Mouse (Mus musculus) stomach, embryonic 15.5 days (tissue): ENCODE results near the gene Tns3. TPM values are rescaled to one million over a fixed set of nuclear protein-coding genes. Genes with fewer than 3 reads are reported as not detected.

Source experiments
- ATAC-seq: fragments of 200-750 bp; cut with Nextera tagmentation; 2 replicates; pipeline ENCODE4 v1.8.0; 2017; ENCODE audit warnings: low read depth, moderate number of reproducible peaks, moderate TSS enrichment; ENCODE audit not compliant: insufficient read depth, low FRiP score
- H3K27ac ChIP-seq: fragments of 300-500 bp; sonication (generic); 2 replicates; pipeline ENCODE4 v1.5.1; 2015; ENCODE audit warnings: mild to moderate bottlenecking, inconsistent platforms
- H3K27me3 ChIP-seq: fragments of 300-500 bp; sonication (generic); replicated peaks from 2 replicates; pipeline ENCODE4 v1.6.1; 2015; ENCODE audit warnings: inconsistent platforms
- H3K36me3 ChIP-seq: fragments of 300-500 bp; sonication (generic); 2 replicates; pipeline ENCODE4 v1.6.1; 2015; ENCODE audit warnings: inconsistent platforms
- H3K4me1 ChIP-seq: fragments of 300-500 bp; sonication (generic); 2 replicates; pipeline ENCODE4 v1.6.1; 2015; ENCODE audit warnings: inconsistent platforms
- H3K4me2 ChIP-seq: fragments of 300-500 bp; sonication (generic); 2 replicates; pipeline ENCODE4 v1.6.1; 2015; ENCODE audit warnings: mild to moderate bottlenecking, inconsistent platforms
- H3K4me3 ChIP-seq: fragments of 300-500 bp; sonication (generic); replicated peaks from 2 replicates; pipeline ENCODE4 v1.5.1; 2015; ENCODE audit warnings: inconsistent platforms
- H3K9ac ChIP-seq: fragments of 300-500 bp; sonication (generic); 2 replicates; pipeline ENCODE4 v1.6.1; 2015; ENCODE audit warnings: inconsistent platforms
- H3K9me3 ChIP-seq: fragments of 300-500 bp; sonication (generic); 2 replicates; pipeline ENCODE4 v1.6.1; 2016; ENCODE audit warnings: inconsistent platforms
- WGBS: fragments of 180-500 bp; shearing (Covaris S2); methylation state at CpG from one replicate; pipeline ENCODE4 v1.1.7; 2015; 5-methylcytosine and 5-hydroxymethylcytosine counted together
- polyA plus RNA-seq: library from polyadenylated mRNA; unstranded; fragments of >200 nt; fragmentation: Nextera tagmentation; extraction: Ambion mirVana; gene quantifications from 2 replicates; pipeline ENCODE4 v1.2.1, GENCODE M21; 2015

The Tns3 gene
- polyA plus RNA-seq, 1 experiment from 2014 or later, result 26.9 TPM

DNA sequence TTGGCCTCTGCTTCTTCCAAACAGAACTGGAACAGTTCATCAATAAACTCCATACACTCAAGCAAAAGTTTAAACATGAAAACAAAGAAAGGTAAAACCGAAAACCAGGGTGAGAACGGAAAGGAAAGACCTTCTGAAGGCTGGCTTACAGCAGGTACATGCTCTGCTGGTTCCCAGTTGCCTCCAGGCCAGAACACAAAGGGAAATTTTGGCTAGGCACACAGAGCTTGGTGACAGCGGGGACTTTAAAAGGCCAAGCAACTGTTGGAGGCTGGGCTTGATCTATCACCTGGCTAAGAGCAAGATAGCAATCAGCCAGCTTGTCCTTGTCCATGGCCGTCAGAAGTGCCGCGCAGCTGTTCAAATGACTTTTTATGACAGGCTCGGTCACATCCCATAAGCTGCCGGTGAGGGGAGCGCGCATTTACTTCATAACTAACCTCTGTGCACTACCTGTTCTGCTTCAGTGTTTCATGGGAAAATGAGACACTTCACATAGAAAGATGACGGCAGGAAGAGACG is 105.5 kb downstream of the Tns3 start:
- H3K4me3 ChIP-seq, result no peak overlapping the region
- no peak for ATAC-seq
- H3K4me1 ChIP-seq, result peaks cover 2% of the 10 kb centered on the region; the same call in 1 of the 2 replicates
- no peaks in the 10 kb centered on the region for H3K9me3 ChIP-seq
- no peak overlapping the region for H3K9ac ChIP-seq
- H3K27ac ChIP-seq, result 0 out of 2 replicates have a peak overlapping the region, but pooled peaks have one; percentile 17
- H3K27me3 ChIP-seq, result no peaks in the 10 kb centered on the region
- no peak overlapping the region for H3K4me2 ChIP-seq
- WGBS, result 70% methylated on average over 12 of the region's 12 CpGs
- H3K36me3 ChIP-seq, result no peaks in the 10 kb centered on the region

DNA sequence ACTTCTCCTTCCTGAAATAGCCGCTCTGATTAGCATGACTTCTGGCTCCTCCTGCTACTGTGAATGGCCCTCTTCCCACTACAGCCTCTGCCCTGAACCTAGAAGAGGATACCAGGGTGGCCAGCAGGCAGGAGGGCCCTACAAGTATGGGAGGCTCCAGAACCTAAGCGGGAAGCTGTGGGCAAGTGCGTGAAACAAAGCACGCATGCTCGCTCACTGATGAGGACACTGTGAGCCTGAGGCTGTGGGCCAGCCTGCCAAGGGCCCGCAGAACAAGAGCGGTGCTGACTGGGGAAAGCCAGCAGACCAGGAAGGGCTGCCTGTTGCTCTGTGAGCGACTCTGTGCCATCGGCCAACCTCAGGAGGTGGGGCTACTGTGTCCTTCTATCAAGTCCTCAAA is 106.1 kb downstream of the Tns3 start:
- peak; percentile 65; the same call in 1 of the 2 replicates for ATAC-seq
- 76% methylated on average over 9 of the region's 9 CpGs for WGBS

DNA sequence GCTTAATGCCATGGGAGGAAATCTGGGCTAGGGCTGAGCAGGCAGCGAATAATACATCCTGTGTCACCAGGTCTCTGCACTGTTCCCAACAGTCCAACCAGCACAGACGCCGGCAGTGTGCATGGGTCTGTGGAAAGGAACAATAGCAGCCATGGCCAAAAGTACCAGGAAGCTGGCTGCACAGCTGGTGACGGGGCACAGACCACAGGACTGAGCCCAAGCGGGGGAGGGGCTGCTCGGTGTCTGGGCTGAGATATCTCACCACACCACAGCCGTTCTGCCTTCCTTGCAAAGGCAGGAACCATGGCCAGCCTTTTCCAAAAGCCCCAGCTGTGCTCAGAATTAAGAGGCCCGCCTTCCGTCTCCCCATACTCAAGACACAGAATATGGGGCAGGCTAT is 107.3 kb downstream of the Tns3 start:
- H3K27ac ChIP-seq, result no peak overlapping the region; the same call in 1 of the 2 replicates

More for the DNA sequence above, 106.1 kb downstream of the Tns3 start:
- no peak overlapping the region for H3K9ac ChIP-seq
- no peaks in the 10 kb centered on the region for H3K27me3 ChIP-seq
- no peak overlapping the region for H3K4me2 ChIP-seq
- H3K4me1 ChIP-seq, result peaks cover 2% of the 10 kb centered on the region; the same call in 1 of the 2 replicates
- H3K36me3 ChIP-seq, result no peaks in the 10 kb centered on the region
- H3K27ac ChIP-seq, result 0 out of 2 replicates have a peak overlapping the region, but pooled peaks have one; percentile 17
- no peak overlapping the region for H3K4me3 ChIP-seq
- H3K9me3 ChIP-seq, result no peaks in the 10 kb centered on the region

DNA sequence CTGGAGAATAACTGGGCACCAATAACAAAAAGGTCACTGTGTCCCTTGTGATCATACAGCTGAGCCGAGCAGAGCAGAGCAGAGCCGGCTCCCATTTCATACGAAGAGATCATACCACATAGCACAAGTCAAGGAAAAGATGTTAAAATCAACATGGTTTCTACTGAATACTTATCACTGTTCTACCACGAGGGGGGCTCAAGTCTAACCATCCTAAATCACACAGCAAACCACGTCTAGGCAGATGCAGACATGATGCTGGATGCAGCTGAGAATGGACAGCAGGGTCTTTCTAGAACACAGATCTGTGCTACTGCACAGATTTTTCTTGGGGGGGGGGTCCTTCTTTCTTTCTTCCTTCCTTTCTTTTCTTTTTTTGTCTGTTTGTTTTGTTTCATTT is 112.6 kb downstream of the Tns3 start:
- Histone ChIP-seq H3K9me3 (no peaks in the 10 kb centered on the region), H3K9ac (no peak overlapping the region), H3K4me1 (0 out of 2 replicates have a peak, but pooled peaks cover 6% of the 10 kb centered on the region), H3K27me3 (no peaks in the 10 kb centered on the region), H3K4me2 (no peak overlapping the region), H3K27ac (no peak overlapping the region), H3K4me3 (no peak overlapping the region), H3K36me3 (peaks cover 14% of the 10 kb centered on the region)
- 88% methylated on average over 5 of the region's 5 CpGs for WGBS
- no peak for ATAC-seq

More for the DNA sequence above, 107.3 kb downstream of the Tns3 start:
- H3K27me3 ChIP-seq, result no peaks in the 10 kb centered on the region
- H3K4me3 ChIP-seq, result no peak overlapping the region
- 50% methylated on average over 9 of the region's 9 CpGs for WGBS
- H3K9me3 ChIP-seq, result no peaks in the 10 kb centered on the region
- H3K4me2 ChIP-seq, result no peak overlapping the region
- no peak overlapping the region for H3K9ac ChIP-seq
- no peaks in the 10 kb centered on the region for H3K36me3 ChIP-seq
- no peak; the same call in 1 of the 2 replicates for ATAC-seq
- H3K4me1 ChIP-seq, result peaks cover 2% of the 10 kb centered on the region; the same call in 1 of the 2 replicates

DNA sequence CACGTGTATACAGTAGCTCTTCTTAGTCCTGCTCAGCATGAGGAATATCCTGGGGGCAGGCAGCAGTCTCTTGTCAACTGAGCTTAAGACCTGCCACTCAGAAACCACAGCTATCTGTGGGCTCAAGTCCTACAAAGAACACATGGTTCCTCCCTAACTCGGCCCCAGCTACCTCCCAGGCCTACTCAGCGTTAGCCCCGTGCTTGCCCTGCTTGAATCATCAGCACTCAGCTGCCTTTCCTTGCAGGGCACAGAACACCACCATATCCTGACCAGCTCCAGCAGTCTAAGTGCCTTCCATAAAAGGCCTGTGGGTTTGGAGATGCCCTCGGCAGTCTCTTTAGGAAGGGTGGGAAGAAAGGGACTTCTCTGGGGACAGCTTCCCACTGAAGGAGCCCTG is 116.7 kb downstream of the Tns3 start:
- Histone ChIP-seq H3K9me3 (no peaks in the 10 kb centered on the region), H3K27me3 (no peaks in the 10 kb centered on the region), H3K27ac (no peak overlapping the region), H3K36me3 (peaks cover 27% of the 10 kb centered on the region), H3K4me3 (no peak overlapping the region), H3K4me2 (no peak overlapping the region), H3K9ac (no peak overlapping the region), H3K4me1 (0 out of 2 replicates have a peak, but pooled peaks cover 6% of the 10 kb centered on the region)
- 57% methylated on average over 5 of the region's 5 CpGs for WGBS
- no peak for ATAC-seq

DNA sequence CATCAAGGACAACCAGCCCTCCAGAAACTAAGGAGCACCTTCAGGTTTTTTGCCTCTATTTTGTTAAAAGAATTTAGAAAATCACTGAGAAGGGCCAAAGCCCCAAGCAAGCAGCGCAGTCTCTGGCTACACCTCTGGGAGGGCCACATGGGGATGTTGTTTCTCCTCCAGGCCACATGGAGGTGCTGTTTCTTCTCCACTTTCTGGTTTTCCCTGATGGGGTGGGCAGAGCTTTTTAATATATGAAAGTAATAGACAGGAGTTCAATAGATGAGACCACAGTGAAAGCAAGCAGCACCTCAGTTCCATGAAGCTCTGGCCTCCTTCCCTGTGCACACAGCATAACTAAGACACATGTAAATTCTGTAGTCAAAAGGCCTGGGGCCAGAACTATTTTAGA is 118.5 kb downstream of the Tns3 start:
- H3K9ac ChIP-seq, result no peak overlapping the region
- H3K4me1 ChIP-seq, result 0 out of 2 replicates have a peak, but pooled peaks cover 6% of the 10 kb centered on the region
- 93% methylated on average over 1 of the region's 1 CpGs for WGBS
- H3K4me2 ChIP-seq, result no peak overlapping the region
- no peak overlapping the region for H3K4me3 ChIP-seq
- H3K27me3 ChIP-seq, result no peaks in the 10 kb centered on the region
- no peak for ATAC-seq
- no peaks in the 10 kb centered on the region for H3K9me3 ChIP-seq
- H3K27ac ChIP-seq, result no peak overlapping the region
- peaks cover 30% of the 10 kb centered on the region for H3K36me3 ChIP-seq

DNA sequence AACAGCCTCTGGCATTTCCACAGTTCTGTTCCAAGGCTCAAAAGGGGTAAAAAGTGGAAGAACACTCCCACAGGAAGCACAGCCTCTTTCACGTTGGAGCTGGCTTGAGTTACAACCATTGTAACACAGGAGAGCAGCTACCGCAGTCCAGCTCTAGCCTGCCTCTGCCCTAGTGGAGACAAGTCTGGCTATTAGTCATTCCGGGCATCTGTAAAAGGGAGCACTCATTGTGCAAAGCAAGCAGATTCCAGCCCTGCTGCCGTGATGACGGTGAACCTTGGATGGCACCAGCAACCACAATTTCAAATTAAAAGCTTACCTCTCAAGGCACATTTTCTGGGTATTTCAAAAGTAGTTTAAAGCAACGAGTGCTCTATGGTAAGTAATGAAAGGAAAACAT is 120.0 kb downstream of the Tns3 start:
- H3K4me2 ChIP-seq, result no peak overlapping the region
- H3K27ac ChIP-seq, result no peak overlapping the region
- peaks cover 30% of the 10 kb centered on the region for H3K36me3 ChIP-seq
- no peaks in the 10 kb centered on the region for H3K27me3 ChIP-seq
- no peaks in the 10 kb centered on the region for H3K9me3 ChIP-seq
- H3K4me1 ChIP-seq, result 0 out of 2 replicates have a peak, but pooled peaks cover 11% of the 10 kb centered on the region
- ATAC-seq, result 0 out of 2 replicates have a peak, but pooled peaks have one; percentile 51
- 50% methylated on average over 6 of the region's 6 CpGs for WGBS
- no peak overlapping the region for H3K4me3 ChIP-seq
- H3K9ac ChIP-seq, result no peak overlapping the region

DNA sequence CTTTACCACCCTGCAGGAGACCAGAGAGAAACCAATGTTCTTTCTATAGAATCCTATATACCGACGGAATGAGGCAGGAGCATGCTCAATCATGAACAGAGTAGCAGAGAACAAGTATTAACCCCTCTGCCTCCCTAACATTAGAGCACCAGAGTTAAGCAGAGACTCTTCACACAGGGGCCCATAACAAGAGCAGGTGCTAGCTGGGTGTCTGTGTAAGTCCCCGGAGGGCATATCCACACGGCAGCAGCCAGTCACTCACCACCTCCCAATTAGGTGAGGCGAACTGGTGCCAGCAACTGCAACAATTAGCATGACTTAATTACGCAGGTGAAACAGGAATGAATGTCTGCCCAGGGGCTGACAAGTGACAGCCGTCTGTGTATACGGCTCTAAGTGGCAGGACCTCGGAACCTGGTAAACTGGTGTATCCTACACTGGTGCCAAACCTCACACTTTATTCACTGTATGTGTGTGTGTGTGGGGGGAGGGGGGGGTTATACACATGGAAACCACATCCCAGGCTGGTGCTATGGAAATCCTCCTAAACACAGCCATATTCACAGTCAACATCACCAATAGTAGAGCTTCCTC is 123.0 kb downstream of the Tns3 start:
- Histone ChIP-seq H3K9me3 (no peaks in the 10 kb centered on the region), H3K27me3 (no peaks in the 10 kb centered on the region), H3K9ac (no peak overlapping the region), H3K27ac (no peak overlapping the region), H3K4me3 (no peak overlapping the region), H3K4me2 (no peak overlapping the region), H3K4me1 (0 out of 2 replicates have a peak, but pooled peaks cover 5% of the 10 kb centered on the region), H3K36me3 (peaks cover 16% of the 10 kb centered on the region)
- no peak for ATAC-seq
- WGBS, result 89% methylated on average over 9 of the region's 9 CpGs

DNA sequence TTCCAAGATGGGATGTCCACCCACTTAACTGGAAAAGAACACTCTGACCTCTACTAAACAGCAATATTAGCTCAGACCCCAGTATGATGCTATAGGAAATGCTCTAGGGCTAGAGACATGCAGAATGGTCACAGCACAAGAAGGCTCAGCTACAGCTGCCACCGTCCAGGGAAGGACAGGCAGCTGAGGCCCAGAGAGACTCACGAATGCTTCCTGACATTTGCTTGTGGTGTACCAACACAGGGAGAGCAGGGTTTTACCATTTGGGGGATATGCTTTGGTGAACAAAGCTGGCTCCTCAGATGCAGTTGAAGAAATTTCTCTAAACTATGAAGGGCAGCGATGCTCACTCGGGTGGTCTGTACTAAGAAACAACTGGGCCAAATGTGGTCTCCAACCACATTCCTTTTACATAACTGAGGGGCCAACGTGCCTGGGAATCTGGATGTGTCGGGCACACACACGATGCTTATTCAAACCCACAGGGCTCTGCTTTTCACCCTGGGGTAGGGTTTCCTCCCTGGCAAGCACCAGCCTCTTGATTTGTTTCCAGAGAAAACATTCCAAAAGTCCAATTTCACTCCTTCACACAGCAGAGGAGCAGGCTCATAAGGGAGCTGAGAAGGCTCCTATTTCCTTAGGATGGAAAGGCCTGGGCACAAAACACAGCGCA is 124.6 kb downstream of the Tns3 start:
- no peak for ATAC-seq
- H3K36me3 ChIP-seq, result peaks cover 13% of the 10 kb centered on the region; the same call in 1 of the 2 replicates
- H3K4me2 ChIP-seq, result no peak overlapping the region
- no peaks in the 10 kb centered on the region for H3K27me3 ChIP-seq
- 70% methylated on average over 8 of the region's 8 CpGs for WGBS
- no peak overlapping the region for H3K9ac ChIP-seq
- no peak overlapping the region for H3K4me3 ChIP-seq
- 0 out of 2 replicates have a peak overlapping the region, but pooled peaks have one; percentile 21 for H3K27ac ChIP-seq
- H3K9me3 ChIP-seq, result no peaks in the 10 kb centered on the region
- H3K4me1 ChIP-seq, result 0 out of 2 replicates have a peak, but pooled peaks cover 5% of the 10 kb centered on the region

DNA sequence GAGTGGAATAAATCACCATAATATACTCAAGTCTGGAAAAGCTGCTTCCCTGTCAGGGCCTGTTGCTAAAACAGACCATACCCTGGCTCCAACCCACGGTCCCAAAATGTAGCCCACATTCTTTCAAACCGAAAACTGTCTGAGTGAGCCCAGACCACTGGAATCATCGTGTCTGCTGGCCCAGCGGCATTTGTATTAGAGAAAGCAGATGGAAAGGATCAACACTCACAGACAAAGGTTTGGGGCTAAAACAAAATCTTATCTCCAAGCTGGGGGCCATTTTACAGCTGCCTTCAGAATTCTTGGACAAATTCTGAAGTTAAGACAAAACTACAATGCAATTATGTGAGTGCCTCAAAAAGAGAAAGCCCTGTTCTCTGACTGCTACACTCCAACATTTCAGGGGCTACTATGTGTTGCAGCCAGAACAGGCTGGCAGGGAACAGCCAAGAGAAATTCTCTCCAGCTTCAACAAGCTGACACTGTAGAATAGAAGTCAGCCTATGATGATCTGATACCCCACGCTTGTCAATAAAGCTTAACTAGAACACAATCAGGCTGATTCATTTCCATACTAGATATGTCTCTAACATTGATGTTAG is 127.2 kb downstream of the Tns3 start:
- Histone ChIP-seq H3K9me3 (no peaks in the 10 kb centered on the region), H3K4me3 (no peak overlapping the region), H3K4me2 (peak overlapping the region; percentile 10; the same call in 1 of the 2 replicates), H3K27me3 (no peaks in the 10 kb centered on the region), H3K36me3 (peaks cover 6% of the 10 kb centered on the region), H3K27ac (peak overlapping the region; percentile 70), H3K4me1 (0 out of 2 replicates have a peak, but pooled peaks cover 5% of the 10 kb centered on the region), H3K9ac (no peak overlapping the region)
- ATAC-seq, result 0 out of 2 replicates have a peak, but pooled peaks have one; percentile 37
- 50% methylated on average over 5 of the region's 5 CpGs for WGBS

DNA sequence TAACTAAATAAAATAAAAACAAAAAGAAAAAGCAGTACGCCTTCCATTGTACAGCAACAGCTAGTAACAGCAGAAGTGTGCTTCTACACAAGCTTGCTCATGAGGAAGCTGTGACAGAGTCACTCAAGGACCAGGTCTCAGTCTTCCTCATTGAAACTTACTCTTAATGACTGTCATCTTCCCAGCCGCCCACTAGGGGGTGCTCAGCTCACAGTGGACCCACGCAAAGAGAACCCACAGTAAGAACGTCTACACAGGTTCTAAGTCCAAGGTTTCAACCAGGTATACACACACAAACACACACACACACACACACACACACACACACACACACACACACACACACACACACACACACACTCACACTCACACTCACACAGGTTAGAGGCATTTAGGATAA is 129.4 kb downstream of the Tns3 start:
- Histone ChIP-seq H3K9me3 (no peaks in the 10 kb centered on the region), H3K9ac (no peak overlapping the region), H3K27ac (no peak overlapping the region), H3K4me2 (no peak overlapping the region), H3K36me3 (peaks cover 10% of the 10 kb centered on the region), H3K4me3 (no peak overlapping the region), H3K27me3 (no peaks in the 10 kb centered on the region), H3K4me1 (no peaks in the 10 kb centered on the region)
- 18% methylated on average over 4 of the region's 4 CpGs for WGBS
- peak; percentile 23; the same call in 1 of the 2 replicates for ATAC-seq
